Mouse (Mus musculus) testis, adult 2 months (tissue): ENCODE results near the gene Atp10a.

ENCODE experiments used
- CTCF ChIP-seq: fragments of 200-500 bp; IDR thresholded peaks from 2 replicates; pipeline ENCODE4 v1.5.1; 2012; ENCODE audit warnings: low read depth, mild to moderate bottlenecking, inconsistent platforms, low read length, moderate library complexity; ENCODE audit not compliant: control insufficient read depth, insufficient read depth, insufficient replicate concordance
- POLR2A ChIP-seq: fragments of 200-500 bp; IDR thresholded peaks from 2 replicates; pipeline ENCODE4 v1.6.1; 2012; ENCODE audit warnings: low read depth, mild to moderate bottlenecking, inconsistent platforms, low read length, moderate library complexity; ENCODE audit not compliant: control insufficient read depth

DNA sequence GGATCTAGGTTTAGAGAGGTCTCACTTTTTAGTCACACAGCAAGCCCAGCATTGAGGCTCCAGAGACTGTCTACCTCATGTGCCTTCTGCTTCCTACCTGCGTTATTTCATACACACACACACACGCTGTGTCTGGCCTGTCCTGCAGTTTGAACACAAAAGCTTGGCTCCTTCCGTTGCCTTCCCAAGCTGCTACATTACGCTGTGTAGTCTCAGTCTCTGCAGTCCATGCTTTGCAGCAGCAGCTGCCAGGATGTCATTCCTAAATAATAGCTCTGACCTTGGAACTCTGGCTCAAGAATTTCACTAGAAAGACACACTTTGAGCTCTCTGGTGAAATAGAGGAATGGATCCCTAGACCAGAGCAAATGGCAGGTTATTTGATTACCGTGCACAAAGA lies 96.1 kb downstream of the Atp10a start:
- no peak for TF ChIP-seq CTCF
- TF ChIP-seq POLR2A = no peak
